Mouse (Mus musculus): ENCODE data around the gene Arhgap10. TPM values are rescaled to one million over a fixed set of nuclear protein-coding genes. Genes with fewer than 3 reads are reported as not detected.

Gene Arhgap10
- polyA plus RNA-seq, 1 experiment from 2014 or later = 25.7 TPM

DNA sequence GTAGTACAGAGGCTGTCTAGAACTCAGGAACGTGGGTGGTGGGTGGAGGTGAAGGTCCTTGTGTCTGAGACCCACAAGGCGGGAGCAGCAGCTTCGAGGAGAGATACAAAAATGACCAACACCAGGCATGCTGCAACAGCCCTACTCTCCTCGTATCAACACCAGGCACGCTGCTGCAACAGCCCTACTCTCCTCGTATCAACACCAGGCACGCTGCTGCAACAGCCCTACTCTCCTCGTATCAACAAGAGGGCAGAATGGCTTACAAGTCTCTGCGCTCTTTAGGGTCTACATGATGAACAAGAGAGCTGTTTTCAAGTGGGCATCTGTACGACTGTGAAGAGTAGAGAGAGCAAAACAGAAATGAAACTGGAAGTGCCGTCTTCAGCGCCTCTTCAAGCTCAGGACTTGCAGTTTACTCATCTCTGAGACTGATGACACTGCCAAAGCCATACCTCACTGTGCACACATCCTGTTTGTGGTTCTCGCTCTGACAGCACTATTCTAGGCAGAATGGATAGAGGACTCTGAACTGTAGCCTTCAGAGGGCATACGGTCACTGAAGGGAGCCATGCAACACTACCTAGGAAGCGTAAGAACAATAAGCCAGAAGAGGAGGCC is 95.0 kb downstream of the Arhgap10 start:
- no peak for DNase-seq (ENCODE audit: low spot score)
- no peaks in the 10 kb centered on the region for H3K27me3 ChIP-seq (ENCODE audit: insufficient read depth, poor library complexity, severe bottlenecking)
- no peak overlapping the region for H3K27ac ChIP-seq
- H3K36me3 ChIP-seq = peaks cover 11% of the 10 kb centered on the region
- 87% methylated on average over 15 of the region's 15 CpGs for WGBS
- peaks cover 5% of the 10 kb centered on the region; the same call in 1 of the 2 replicates for H3K4me1 ChIP-seq
- no peak overlapping the region for H3K4me3 ChIP-seq
- H3K9me3 ChIP-seq = no peaks in the 10 kb centered on the region

DNA sequence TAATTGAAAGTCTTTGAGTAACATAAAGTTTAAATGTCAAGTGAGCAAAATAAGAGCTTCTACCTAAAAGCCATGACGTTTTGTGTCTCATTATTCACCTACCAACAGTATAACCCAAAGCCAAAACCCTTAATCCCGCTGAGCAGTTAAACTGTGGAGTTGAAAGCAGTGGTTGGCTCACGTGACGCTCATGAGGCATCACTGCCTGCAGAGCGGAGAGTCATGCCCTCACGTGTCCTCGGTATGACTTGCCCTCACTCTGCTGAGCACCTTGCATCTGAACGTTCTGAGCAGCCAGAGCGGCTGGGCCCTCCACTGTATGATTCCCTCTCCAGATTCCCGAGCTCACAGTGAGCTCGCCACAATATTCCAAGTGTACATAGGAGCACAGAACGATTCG is 96.2 kb downstream of the Arhgap10 start:
- peaks cover 11% of the 10 kb centered on the region for H3K36me3 ChIP-seq

DNA sequence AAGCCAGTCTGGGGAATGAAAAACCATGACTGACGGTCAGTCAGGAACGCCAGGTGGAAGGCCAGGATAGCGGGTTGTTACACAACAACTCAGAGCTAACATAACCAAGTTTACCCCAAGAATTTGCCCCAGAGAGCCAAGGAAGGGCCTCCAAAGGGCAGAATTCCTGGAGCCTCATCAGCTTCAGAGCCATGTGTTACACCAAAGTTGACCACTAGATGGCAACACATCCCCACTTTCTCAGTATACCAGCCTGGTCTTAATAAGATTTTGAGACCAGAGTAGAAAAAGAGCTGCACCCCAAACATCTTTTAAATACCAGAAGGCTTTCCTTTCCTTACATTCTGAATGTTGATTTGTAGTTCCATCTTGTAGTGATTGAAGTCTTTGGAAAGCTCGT is 98.0 kb downstream of the Arhgap10 start:
- Histone ChIP-seq H3K27me3 (ENCODE audit: insufficient read depth, poor library complexity, severe bottlenecking) (no peaks in the 10 kb centered on the region), H3K27ac (no peak overlapping the region), H3K9me3 (no peaks in the 10 kb centered on the region), H3K4me1 (no peaks in the 10 kb centered on the region), H3K4me3 (no peak overlapping the region), H3K36me3 (peaks cover 11% of the 10 kb centered on the region)
- DNase-seq (ENCODE audit: low spot score) = no peak
- WGBS = 58% methylated on average over 4 of the region's 4 CpGs

More for the DNA sequence above, 96.2 kb downstream of the Arhgap10 start:
- H3K27ac ChIP-seq = no peak overlapping the region
- H3K4me1 ChIP-seq = no peaks in the 10 kb centered on the region
- H3K9me3 ChIP-seq = no peaks in the 10 kb centered on the region
- no peak overlapping the region for H3K4me3 ChIP-seq
- 87% methylated on average over 13 of the region's 13 CpGs for WGBS
- no peaks in the 10 kb centered on the region for H3K27me3 ChIP-seq (ENCODE audit: insufficient read depth, poor library complexity, severe bottlenecking)
- no peak for DNase-seq (ENCODE audit: low spot score)

DNA sequence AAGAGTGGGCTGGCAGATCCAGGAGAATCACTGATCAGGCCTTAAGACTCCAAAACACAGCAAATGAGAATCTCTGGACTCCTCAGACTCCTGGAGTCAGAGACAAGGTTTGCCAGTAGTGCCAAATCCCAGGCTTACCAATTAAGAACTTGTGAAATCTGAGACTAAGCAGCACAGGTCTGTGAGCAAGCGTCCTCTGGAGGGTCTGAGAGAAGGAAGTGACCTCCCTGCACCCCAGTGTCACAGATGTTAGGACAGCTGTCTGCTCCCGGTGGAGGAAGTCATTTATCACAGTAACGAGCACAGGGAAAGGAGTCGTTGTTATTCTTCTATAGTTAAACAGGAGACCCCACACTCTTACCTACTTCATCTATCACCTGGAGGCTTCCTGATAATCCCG is 101.0 kb downstream of the Arhgap10 start:
- H3K9me3 ChIP-seq = no peaks in the 10 kb centered on the region
- no peaks in the 10 kb centered on the region for H3K27me3 ChIP-seq (ENCODE audit: insufficient read depth, poor library complexity, severe bottlenecking)
- peaks cover 24% of the 10 kb centered on the region for H3K36me3 ChIP-seq
- WGBS = 13% methylated on average over 5 of the region's 5 CpGs
- no peak overlapping the region for H3K27ac ChIP-seq
- H3K4me1 ChIP-seq = no peaks in the 10 kb centered on the region
- DNase-seq (ENCODE audit: low spot score) = no peak
- H3K4me3 ChIP-seq = no peak overlapping the region

DNA sequence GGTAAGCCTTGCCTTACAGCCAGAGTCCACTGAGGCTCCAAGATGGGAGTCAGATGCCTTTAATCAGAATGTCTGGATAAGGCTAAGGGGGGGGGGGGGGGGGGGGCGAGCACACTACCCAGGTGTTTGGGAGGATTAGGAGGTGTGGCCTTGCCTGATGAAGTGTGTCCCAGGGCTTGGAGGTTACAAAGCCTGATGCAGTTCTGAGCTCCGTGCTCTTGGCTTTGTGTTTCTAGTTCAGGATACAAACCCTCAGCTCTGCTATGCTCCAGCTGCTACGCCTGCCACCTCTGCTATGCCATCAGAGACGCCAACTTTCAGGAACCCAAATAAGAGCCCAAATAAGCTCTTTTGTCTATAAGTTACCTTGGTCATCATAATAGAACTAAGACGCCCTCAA is 101.7 kb downstream of the Arhgap10 start:
- Histone ChIP-seq H3K4me3 (no peak overlapping the region), H3K9me3 (no peaks in the 10 kb centered on the region), H3K27me3 (ENCODE audit: insufficient read depth, poor library complexity, severe bottlenecking) (no peaks in the 10 kb centered on the region), H3K4me1 (no peaks in the 10 kb centered on the region), H3K36me3 (peaks cover 31% of the 10 kb centered on the region), H3K27ac (no peak overlapping the region)
- WGBS = 82% methylated on average over 4 of the region's 5 CpGs
- DNase-seq (ENCODE audit: low spot score) = no peak

DNA sequence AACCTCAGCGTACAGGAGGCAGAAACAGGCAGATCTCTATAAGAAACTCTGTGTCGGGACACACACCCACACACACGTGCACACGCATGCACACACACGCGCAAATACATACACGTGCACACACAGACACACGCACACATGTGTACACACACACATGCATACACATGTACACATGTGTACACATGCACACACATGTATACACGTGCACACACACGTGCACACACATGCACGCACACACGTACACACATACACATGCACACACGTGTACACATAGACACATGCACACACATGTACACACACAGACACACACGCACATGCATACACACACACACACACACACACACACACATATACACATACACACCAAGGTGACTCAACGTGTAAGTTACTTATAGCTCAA is 106.5 kb downstream of the Arhgap10 start:
- DNase-seq (ENCODE audit: low spot score) = no peak
- H3K4me1 ChIP-seq = no peaks in the 10 kb centered on the region
- H3K27me3 ChIP-seq (ENCODE audit: insufficient read depth, poor library complexity, severe bottlenecking) = no peaks in the 10 kb centered on the region
- H3K4me3 ChIP-seq = no peak overlapping the region
- no peaks in the 10 kb centered on the region for H3K9me3 ChIP-seq
- 94% methylated on average over 15 of the region's 15 CpGs for WGBS
- H3K36me3 ChIP-seq = peaks cover 49% of the 10 kb centered on the region
- H3K27ac ChIP-seq = no peak overlapping the region

DNA sequence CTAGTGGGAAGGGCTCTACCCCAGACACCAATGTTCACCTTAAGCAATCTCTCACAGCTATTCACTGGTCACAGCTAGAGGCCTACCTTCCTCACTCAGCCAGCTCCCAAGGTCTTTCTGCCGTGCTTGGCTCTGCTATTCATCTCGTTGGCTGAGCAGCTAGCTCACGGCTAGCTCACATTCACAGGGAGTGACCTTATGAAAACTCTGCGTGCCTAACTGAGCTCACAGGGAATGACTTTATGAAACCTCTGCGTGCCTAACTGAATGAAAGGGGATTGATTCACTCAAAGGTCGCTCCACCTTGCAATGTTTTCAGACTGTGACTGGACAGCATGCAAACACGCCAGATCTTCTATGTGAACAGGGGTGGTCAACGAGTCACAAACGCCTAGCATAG is 107.4 kb downstream of the Arhgap10 start:
- H3K36me3 ChIP-seq = peaks cover 50% of the 10 kb centered on the region
- no peak overlapping the region for H3K4me3 ChIP-seq
- WGBS = 88% methylated on average over 9 of the region's 9 CpGs
- no peaks in the 10 kb centered on the region for H3K27me3 ChIP-seq (ENCODE audit: insufficient read depth, poor library complexity, severe bottlenecking)
- no peak overlapping the region for H3K27ac ChIP-seq
- H3K4me1 ChIP-seq = no peaks in the 10 kb centered on the region
- no peaks in the 10 kb centered on the region for H3K9me3 ChIP-seq
- no peak for DNase-seq (ENCODE audit: low spot score)

DNA sequence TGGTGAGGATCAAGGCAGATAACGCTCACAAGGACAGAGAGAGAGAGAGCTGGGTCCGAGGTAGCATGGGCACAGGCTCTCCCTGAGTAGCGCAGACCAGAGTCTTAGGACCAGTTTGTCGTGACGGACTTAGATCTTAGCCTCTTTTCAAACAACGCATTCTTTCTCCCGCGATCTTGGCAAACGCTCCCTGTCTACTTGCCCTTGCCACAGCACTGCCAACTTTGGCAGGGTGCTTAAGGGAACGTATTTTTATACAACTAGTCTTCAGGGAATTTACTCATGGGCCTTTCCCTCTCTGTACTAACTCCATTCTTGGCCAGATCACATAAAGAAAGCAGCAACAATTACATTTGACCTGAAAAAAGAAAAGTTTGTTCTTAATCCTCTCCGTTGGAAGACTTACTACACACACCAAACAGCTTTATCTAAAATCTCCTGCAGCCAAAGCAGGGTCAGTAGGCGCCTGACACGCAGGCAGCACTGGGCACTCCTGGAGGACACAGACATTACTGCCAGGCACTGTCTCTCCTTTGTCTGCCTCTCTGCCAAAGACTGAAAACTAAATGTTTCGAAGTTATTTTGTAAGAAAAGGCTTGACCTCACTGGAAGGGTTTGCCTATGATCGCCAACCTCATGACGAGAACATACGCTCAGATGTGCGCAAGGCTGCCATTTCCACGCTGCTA is 109.1 kb downstream of the Arhgap10 start:
- H3K36me3 ChIP-seq = peaks cover 46% of the 10 kb centered on the region
- WGBS = 89% methylated on average over 19 of the region's 19 CpGs
- no peak for DNase-seq (ENCODE audit: low spot score)

DNA sequence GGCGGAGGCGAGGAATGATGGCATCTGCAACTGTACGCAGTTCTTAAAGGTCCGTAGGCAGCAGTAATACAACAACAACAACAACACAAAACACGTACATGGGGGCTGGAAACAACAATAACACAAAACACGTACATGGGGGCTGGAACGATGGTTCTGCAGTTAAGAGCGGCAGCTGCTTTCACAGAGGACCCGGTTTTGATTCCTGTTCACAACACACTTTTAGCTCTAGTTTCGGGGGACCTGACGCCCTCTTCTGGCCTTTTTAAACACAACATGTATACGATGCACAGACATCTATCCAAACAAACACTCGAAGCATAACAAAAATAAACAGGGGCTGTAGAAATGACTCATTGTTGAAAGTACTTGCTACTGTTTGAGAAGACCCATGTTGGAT is 110.9 kb downstream of the Arhgap10 start:
- no peak overlapping the region for H3K27ac ChIP-seq
- no peaks in the 10 kb centered on the region for H3K4me1 ChIP-seq
- H3K4me3 ChIP-seq = no peak overlapping the region
- H3K9me3 ChIP-seq = no peaks in the 10 kb centered on the region
- H3K27me3 ChIP-seq (ENCODE audit: insufficient read depth, poor library complexity, severe bottlenecking) = no peaks in the 10 kb centered on the region
- peaks cover 38% of the 10 kb centered on the region for H3K36me3 ChIP-seq
- DNase-seq (ENCODE audit: low spot score) = no peak
- 85% methylated on average over 13 of the region's 13 CpGs for WGBS

More for the DNA sequence above, 109.1 kb downstream of the Arhgap10 start:
- Histone ChIP-seq H3K4me3 (no peak overlapping the region), H3K9me3 (no peaks in the 10 kb centered on the region), H3K27ac (no peak overlapping the region), H3K27me3 (ENCODE audit: insufficient read depth, poor library complexity, severe bottlenecking) (no peaks in the 10 kb centered on the region), H3K4me1 (no peaks in the 10 kb centered on the region)

DNA sequence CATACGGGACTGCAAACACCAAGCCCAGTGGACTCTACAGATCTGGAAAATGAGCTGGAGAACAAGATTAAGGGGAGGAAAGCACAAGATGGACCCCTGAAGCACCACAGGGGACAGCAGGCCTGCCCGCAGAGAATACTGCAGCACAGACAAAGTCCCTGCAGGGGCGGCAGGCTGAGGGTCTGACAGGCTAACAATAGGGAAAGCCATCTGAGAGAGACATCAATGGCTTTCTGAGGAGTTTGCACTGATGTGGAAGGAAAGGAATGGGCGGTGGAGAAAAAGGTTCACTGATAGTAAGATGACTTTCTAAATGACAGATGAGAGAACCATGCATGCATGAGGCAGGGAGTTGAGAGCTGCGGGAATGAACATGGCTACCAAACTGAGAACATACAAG is 111.3 kb downstream of the Arhgap10 start:
- Histone ChIP-seq H3K36me3 (peaks cover 34% of the 10 kb centered on the region), H3K4me3 (no peak overlapping the region), H3K9me3 (no peaks in the 10 kb centered on the region), H3K4me1 (no peaks in the 10 kb centered on the region), H3K27ac (no peak overlapping the region), H3K27me3 (ENCODE audit: insufficient read depth, poor library complexity, severe bottlenecking) (no peaks in the 10 kb centered on the region)
- DNase-seq (ENCODE audit: low spot score) = no peak
- WGBS = 82% methylated on average over 5 of the region's 5 CpGs

DNA sequence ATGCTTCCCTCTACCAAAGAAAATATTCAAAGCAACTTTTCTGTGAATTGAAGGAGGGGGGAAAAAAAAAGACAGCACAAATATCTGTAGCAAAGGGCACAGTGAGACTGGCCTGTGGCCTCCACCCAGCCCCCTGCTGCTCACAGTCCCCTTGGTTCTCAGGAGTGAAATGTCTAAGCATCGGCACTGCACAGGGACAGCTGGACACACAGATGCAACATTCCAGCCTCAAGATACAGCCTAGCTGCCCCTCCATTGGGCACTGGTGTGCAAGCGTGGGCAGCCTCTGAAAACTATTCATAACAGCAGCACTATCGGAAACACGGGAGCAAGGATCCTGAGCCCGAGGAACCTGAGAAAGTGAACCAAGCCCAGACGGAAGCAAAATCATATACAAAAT is 113.7 kb downstream of the Arhgap10 start:
- DNase-seq (ENCODE audit: low spot score) = no peak
- Histone ChIP-seq H3K36me3 (peaks cover 31% of the 10 kb centered on the region), H3K4me3 (no peak overlapping the region), H3K27ac (no peak overlapping the region), H3K27me3 (ENCODE audit: insufficient read depth, poor library complexity, severe bottlenecking) (no peaks in the 10 kb centered on the region), H3K9me3 (no peaks in the 10 kb centered on the region), H3K4me1 (no peaks in the 10 kb centered on the region)
- WGBS = 82% methylated on average over 6 of the region's 6 CpGs

DNA sequence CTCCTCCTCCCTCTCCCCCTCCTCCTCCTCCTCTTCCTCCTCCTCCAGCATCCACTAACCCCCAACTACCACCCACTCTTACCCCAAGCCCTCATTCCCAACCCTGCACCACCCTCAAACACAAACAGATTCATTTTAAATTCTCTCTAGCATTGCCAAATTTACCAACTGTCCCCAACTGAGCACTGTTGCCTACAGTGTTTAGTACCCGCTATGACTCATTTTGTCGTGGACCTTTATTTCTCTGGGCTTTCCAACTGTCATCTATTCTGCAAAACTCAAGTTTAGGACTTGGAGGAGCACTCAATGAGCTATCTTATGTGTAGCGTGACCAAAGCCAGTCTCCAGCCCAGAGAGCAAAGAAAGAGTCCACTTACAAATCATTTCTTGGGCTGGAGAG is 115.8 kb downstream of the Arhgap10 start:
- H3K36me3 ChIP-seq = peaks cover 45% of the 10 kb centered on the region
- no peak overlapping the region for H3K4me3 ChIP-seq
- no peak for DNase-seq (ENCODE audit: low spot score)
- no peaks in the 10 kb centered on the region for H3K27me3 ChIP-seq (ENCODE audit: insufficient read depth, poor library complexity, severe bottlenecking)
- H3K9me3 ChIP-seq = peaks cover 8% of the 10 kb centered on the region; the same call in 1 of the 2 replicates
- no peak overlapping the region for H3K27ac ChIP-seq
- 93% methylated on average over 3 of the region's 3 CpGs for whole genome bisulfite sequencing
- no peaks in the 10 kb centered on the region for H3K4me1 ChIP-seq

DNA sequence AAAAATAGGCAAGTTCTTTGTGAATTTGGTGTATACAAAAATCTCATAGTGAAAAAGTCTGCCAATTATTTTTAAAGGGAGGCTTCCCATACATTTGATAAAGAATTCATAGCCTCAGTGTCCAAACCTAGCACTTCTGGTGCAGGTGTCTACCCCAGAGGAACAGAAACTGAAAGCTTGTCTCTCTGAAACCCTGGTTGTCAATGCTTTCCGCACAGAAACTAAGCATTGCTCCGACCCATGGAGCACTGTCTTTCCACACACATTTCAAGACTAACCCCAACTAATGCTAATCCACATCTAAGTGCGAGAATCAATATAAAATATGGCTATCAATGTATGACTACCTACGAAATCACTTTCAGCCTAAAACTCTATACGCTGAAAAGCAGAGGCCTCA is 116.6 kb downstream of the Arhgap10 start:
- WGBS = 91% methylated on average over 5 of the region's 5 CpGs
- no peaks in the 10 kb centered on the region for H3K4me1 ChIP-seq
- H3K27ac ChIP-seq = no peak overlapping the region
- no peak for DNase-seq (ENCODE audit: low spot score)
- peaks cover 46% of the 10 kb centered on the region for H3K36me3 ChIP-seq
- H3K4me3 ChIP-seq = no peak overlapping the region
- no peaks in the 10 kb centered on the region for H3K27me3 ChIP-seq (ENCODE audit: insufficient read depth, poor library complexity, severe bottlenecking)
- H3K9me3 ChIP-seq = peaks cover 8% of the 10 kb centered on the region; the same call in 1 of the 2 replicates

Measured in heart, embryonic 10.5 days (tissue).